Mouse (Mus musculus): ENCODE measurements at regions not wholly inside any gene's neighbourhood (a gene's known extent, or its start where the extent isn't known, plus 50 kb on each side); places are given as distances from the start of the nearest gene placed in this dataset.

DNA sequence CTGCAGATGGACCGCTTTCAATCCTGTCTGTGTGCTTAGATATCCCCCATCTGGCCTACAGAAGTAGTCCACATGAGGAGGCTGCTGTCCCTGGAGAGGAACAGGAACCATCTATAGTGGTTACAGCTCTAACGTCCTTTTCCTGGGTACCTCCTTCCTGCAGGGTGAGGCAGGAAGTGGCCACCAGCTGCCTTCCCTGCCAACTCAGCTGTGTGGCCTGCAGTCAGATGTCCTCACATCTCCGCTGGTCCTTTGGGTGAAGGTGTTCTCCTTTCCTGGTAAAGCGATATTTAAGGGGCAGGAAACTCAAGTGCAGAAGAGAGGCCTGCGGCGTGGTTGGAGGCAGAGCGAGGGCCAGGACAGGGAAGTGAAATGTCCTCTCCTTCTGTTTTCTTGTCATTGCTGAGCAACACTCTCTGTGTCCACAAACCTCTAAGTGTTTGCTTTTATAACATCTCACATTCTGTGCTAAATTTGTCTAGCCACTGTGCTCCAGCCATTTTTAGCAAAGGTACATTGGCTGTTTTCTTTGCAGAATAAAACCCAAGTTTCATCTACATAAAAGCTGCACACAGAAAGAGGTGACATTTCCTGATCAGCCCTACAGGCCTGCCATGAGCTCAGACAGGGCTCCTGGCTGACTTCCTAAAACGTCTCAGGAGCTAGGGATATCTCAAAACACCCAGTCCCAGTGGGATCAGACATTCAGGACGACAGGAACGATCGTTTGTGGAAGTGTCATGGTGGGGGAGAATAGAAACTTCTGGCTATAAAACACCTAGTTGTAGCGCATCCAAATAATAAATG is 164.4 kb upstream of the Irf2bp2 start:
- peak; percentile 49 to 70 for DNase-seq (ENCODE audit: low spot score in 2 of 2)
- intact Hi-C loops (cut with DNase I) = loop anchor here (2.0 to 5.0 kb wide), 5 partner anchors 47 to 164 kb away; no protein-coding TSS in a partner anchor

DNA sequence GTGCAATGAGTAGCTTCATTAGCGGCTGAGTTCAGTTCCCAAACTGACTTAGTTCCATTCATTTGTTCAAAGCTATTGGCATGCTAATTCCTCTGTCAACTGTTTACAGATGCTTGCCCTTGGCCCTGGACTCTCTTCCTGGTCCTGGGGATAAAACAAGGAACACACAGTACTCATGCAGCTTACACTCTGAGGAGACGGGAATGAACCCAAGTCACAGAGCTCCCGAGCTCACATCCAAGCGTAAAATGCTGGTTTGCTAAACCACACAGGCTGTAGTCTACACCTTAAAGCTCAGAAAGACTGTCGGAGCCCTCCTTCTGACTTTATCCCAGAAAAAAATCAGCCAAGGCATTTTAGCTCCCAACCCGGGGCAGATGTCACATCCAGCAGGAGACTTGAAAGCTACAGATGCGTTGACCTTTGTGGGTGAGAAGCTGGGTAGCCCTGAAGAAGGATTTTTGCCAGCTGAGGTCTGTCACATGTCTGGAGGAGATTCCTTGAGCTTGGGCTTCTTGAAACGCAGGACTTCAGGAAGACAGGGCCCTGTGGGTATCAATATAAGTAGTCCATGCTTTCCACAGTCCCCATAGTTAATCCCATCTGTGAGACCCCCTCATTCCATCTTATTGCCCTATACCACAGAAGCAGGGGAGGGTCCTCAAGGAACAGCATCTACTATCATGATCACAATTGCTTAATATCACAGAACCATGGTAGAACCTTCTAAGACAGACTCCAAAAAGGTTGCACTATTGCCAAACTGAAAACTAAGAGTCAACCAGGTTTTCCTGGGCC is 162.7 kb upstream of the Irf2bp2 start:
- intact Hi-C loops (cut with DNase I) = loop anchor here (5.0 kb wide), 2 partner anchors 89 to 166 kb away; no protein-coding TSS in a partner anchor
- no peak for DNase-seq (ENCODE audit: low spot score in 2 of 2)

DNA sequence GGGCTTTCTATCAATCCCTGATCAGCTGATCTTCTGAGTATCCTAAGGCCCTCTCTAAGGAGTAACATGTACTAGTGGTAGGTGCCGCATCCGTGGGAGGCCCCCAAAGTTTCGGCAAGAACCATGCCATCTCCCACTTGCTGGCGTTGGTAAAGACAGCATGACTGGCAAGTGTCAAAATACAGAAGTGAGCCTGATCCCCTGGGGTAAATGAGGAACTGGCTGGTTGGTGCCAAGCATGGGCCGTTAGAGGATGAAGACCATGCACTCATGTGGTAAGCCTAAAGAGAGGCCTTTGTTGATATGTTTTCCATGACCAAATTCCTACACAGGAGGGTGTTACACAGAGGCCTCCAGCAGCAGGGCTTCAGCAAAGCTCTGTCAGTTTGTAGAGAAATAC is 161.9 kb upstream of the Irf2bp2 start:
- intact Hi-C loops (cut with DNase I) = loop anchor here (5.0 kb wide), 2 partner anchors 88 to 167 kb away; no protein-coding TSS in a partner anchor
- DNase-seq (ENCODE audit: low spot score in 2 of 2) = no peak

DNA sequence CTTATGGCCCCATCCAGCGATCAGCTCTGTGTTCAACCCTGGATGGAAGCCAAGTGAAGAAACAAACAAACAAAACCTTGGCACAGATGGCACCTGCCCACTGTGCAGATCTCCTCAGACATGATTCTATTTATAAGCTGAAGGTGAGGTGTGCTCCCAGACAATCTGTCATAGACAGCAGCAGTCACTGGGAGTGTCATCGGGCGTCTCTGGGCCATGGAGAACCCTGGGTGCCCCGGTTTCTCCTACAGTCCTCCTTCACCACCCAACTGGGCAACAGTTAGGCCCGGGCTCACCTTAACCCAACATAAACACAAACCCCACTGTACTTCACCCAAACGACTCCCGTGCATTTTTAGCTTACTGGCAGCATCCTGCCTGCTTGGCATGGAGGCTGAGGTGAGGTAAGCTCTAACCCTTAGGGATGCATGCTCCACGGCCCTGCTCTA is 160.6 kb upstream of the Irf2bp2 start:
- intact Hi-C loops (cut with DNase I) = loop anchor here (5.0 kb wide), 1 partner anchor 257 kb away; no protein-coding TSS in a partner anchor
- no peak for DNase-seq (ENCODE audit: low spot score in 2 of 2)

DNA sequence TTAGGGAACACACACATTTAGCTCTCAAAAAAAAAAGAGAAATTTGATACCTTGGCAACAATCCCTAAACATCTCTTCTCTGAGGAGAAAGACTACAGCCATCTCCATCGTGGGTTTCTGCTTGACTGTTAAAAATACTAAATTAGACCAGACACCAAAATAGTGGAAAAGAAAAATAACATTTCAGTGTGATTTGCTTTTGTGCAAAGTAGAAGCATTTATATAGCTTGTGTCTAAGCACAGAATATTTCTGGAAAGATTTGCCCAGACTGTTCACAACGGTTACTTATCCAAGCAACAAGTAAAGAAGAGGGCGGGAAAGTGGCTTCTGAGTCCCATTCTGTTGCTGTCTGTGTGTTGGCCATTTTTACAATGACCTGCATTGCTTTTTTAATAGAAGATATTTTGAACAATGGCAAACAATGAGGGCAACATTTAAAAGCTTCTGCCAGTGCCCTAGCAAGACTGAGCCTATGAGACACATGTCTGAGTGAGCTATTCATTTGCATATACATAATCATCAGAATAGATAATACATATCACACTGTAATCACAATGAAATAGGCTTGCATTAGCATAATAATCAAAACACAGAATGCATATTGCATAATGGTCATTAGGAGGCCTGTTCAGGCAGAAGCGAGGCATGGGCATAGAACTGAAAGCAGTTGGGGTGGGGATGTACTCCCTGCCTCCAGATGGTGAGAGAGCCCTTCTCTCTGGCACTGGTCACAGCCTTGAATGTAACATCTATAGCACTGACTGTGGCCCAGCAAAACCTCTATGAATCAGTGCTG is 159.5 kb upstream of the Irf2bp2 start:
- intact Hi-C loops (cut with DNase I) = loop anchor here (5.0 kb wide), 1 partner anchor 256 kb away; no protein-coding TSS in a partner anchor
- DNase-seq (ENCODE audit: low spot score in 2 of 2) = peak in 1 of 2 experiments; percentile 64

DNA sequence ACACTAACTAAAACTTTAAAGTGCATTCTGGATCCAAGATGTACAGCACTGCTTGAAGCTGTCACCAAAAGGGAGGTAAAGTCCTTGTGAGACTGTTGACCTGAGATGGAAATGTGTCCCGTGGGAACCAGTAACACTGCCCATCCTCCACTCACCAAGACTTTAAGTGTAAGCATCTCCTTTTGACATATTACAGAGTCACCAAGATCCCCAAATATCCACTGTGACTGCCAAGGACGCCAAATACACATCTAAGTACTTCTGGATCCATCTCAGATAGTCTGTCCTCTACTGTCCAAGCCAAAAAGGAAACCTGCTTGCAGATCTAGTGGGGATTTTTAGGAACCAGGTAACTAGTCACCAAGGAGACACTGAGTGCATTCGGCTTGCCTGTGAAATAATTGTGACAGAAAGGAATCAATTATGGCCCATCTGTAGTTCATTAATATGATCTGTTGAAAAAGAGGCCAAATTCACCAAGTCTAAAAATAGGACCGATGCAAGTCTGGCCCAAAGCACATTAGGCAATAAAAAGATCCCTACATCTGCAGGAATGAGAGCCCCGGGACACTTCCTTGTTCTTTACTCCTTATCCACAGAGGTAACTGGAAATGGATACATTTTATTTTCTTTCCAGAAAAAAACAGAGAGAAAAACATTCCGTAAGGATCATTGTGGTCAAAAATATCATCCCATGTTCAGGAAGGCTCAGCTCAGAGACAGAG is 157.8 kb upstream of the Irf2bp2 start:
- no peak for DNase-seq (ENCODE audit: low spot score in 2 of 2)
- intact Hi-C loops (cut with DNase I) = loop anchor here (5.0 kb wide), 1 partner anchor 254 kb away; no protein-coding TSS in a partner anchor

DNA sequence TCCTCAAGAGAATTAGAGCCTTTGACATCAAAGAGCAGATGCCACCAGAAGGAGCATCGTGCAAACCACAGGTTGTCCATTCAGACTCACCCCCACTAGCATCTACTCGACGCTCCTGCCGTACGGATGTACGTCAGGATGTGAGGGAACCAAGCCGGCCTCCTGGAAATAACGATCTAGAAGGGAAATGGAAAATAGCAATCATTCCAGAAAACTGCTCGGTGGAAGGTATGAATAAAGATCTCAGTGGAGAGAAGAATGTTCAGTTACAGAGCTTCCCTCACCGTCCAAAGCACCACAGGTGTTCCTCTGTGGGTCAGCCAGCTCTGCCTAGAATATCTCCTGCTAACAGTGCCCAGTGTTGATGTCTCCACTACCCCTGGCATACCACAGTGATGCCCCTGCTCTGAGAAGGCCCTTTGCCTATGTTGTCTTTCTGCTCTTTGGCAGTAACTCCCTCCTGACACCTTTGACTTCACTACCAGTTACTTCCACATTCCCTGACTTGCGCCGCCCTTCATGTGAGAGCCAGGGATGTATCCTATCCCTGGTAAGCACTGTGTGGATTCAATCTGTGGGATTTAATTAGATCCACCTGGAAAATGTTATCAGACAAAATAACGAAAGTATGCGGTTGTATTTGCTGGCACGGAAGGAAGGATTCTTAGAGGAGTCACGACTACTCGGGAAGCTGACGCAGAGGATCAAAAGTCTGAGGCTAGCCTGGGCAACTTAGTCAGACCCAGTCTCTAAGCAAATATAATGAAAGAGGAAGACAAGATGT is 152.4 kb upstream of the Irf2bp2 start:
- DNase-seq (ENCODE audit: low spot score in 2 of 2) = no peak
- intact Hi-C loops (cut with DNase I) = no loop called here

DNA sequence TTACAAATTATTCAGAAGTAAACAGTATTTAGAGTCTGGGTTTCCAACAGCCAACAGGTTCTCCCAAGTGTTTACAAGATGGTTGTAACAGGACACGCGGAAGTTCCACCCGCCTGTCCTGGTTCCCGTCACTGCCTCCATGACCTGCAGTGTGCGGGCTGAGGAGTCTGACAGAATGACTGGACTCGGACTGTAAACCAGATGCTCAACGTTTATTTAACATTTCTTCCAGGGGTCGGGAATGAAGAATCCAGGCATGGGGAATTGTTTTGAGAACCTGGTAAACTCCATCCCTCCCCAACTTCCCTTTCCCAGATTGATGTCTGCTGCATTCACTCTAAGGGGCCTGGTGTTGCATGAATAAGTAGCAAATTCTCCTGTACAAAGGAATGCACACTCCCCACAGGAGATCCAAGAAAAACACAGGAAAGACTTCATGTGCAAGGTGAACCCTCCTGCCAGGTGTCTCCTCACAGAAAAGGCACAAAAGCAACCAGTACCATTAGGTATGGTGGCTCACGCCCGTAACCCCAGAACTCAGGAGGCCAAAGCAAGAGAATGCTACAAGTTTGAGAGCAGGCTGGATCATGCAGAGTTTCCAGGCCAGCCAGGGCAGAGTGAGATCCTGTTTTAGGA is 151.1 kb upstream of the Irf2bp2 start:
- intact Hi-C loops (cut with DNase I) = no loop called here
- no peak for DNase-seq (ENCODE audit: low spot score in 2 of 2)

DNA sequence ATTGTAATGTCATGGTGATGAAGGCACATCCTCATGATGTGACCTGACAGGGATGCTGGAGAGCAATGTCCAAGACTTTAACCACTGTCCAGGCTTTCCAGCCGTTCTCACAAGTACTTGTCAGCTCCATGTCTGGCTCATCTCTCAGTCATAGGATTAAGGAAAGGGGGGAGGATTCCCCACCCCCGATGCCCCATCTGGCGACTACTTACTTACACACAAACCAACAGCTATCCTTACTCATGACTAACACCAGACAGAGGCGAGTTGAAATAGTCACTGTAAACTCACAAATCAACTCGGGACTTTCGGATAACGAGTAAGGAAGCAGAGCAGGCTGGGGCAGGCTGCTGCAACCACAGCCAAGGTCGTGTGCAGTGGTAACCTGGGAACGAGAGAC is 149.5 kb upstream of the Irf2bp2 start:
- intact Hi-C loops (cut with DNase I) = no loop called here

DNA sequence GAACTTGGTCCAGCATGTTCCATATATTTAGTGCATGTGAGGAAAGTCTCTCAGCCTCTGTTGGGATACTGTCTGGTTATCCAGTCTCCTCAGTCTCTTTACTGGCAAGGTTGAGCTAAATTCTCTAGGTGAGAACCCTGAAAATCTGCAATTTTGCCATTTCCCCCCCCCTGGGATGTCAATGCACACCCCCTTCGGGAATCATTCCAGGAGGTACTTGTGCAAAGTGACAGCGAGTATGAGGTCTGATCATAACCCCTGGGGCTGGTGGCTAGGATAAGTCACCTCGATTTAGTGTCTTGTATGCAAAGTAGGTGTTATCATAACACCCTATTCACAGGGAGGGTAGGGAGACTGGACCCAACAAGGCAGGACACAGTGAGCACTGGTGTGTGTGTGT is 148.3 kb upstream of the Irf2bp2 start:
- intact Hi-C loops (cut with DNase I) = no loop called here
- DNase-seq (ENCODE audit: low spot score in 2 of 2) = no peak

More for the DNA sequence above, 149.5 kb upstream of the Irf2bp2 start:
- DNase-seq (ENCODE audit: low spot score in 2 of 2) = peak in 1 of 2 experiments; percentile 65

DNA sequence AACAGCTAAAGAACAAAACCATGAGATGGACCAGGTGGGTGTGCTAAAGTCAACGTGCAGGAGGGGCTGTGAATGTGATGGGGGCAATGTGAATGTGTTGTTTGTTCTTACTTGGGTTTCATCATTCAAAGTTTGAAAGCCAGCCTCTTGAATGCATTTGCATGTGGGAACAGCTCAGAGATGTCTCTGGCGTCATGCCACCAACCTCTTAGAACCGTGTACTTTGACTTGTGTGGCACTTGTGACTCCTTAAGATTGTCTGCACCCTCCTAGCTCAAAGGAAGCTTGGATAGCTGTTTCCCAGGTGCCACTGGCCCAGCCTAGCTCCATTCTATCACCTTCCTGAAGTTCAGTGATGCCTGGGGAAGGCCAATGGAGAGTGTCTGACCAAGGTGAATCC is 147.2 kb upstream of the Irf2bp2 start:
- intact Hi-C loops (cut with DNase I) = no loop called here
- no peak for DNase-seq (ENCODE audit: low spot score in 2 of 2)

DNA sequence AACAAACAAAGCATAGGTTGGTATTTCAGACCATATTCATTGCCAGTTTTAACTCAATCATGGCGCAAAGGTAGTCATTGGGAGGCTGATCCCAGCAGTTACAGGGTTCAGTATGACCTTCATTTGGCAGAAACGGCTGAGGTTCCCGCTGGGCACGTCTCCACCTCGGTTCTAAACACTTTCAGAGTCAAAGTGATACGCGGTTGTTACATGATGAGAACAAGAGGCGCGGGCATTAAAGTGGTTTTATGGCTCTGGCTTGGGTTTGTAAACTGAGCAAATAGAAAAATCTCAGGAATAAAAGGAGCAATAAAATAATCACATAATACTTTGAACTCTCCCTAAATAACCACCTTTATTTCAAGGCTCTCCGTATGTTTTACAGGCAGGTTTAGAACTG is 146.0 kb upstream of the Irf2bp2 start:
- intact Hi-C loops (cut with DNase I) = loop anchor here (5.0 kb wide), 1 partner anchor 168 kb away; no protein-coding TSS in a partner anchor

DNA sequence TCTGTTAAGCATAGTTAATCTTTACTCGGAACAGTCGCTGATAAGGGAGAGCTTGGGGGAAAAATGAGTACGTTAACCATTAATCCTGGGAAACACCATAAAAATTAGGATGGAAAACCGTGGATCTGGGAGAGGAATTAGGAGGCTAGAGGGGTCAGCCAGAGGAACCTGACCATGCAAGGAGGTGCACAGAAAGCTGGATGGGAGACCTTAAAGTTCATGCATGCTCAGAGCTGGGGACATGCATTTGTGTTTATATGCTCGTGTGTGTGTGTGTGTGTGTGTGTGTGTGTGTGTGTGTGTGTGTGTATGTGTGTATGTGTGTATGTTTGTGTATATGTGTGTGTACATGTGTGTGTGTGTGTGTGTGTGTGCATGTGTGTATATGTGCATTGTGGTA is 143.2 kb upstream of the Irf2bp2 start:
- intact Hi-C loops (cut with DNase I) = loop anchor here (5.0 kb wide), 1 partner anchor 170 kb away; no protein-coding TSS in a partner anchor
- DNase-seq (ENCODE audit: low spot score in 2 of 2) = no peak

More for the DNA sequence above, 146.0 kb upstream of the Irf2bp2 start:
- no peak for DNase-seq (ENCODE audit: low spot score in 2 of 2)

DNA sequence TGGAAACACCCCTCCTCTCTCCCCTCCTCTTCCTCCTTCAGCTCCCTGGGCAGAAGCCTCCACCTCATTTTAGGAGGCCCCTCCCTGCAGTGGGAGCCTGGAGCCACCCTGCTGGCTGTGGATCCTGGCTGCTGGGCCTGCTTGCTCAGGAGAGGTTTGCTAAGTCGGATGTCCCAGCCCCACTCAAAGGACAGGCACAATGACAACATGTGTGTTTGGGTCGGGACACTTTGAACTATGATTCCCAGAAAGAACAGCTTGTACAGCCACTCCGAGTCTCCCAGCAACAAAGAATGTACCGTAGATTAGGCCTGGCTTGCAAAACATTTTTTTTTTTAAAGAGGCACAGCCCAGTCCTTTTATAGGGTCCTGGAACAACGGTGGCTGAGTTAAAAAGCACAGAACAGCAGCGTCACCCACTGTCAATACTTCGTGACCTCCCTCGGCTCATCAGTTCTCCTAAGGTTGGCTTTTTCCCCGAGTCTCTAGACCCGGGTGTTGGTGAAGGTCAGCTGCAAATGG is 142.7 kb upstream of the Irf2bp2 start:
- peak; percentile 50 to 57 for DNase-seq (ENCODE audit: low spot score in 2 of 2)
- intact Hi-C loops (cut with DNase I) = loop anchor here (1.0 to 5.0 kb wide), 4 partner anchors 70 to 239 kb away; no protein-coding TSS in a partner anchor

DNA sequence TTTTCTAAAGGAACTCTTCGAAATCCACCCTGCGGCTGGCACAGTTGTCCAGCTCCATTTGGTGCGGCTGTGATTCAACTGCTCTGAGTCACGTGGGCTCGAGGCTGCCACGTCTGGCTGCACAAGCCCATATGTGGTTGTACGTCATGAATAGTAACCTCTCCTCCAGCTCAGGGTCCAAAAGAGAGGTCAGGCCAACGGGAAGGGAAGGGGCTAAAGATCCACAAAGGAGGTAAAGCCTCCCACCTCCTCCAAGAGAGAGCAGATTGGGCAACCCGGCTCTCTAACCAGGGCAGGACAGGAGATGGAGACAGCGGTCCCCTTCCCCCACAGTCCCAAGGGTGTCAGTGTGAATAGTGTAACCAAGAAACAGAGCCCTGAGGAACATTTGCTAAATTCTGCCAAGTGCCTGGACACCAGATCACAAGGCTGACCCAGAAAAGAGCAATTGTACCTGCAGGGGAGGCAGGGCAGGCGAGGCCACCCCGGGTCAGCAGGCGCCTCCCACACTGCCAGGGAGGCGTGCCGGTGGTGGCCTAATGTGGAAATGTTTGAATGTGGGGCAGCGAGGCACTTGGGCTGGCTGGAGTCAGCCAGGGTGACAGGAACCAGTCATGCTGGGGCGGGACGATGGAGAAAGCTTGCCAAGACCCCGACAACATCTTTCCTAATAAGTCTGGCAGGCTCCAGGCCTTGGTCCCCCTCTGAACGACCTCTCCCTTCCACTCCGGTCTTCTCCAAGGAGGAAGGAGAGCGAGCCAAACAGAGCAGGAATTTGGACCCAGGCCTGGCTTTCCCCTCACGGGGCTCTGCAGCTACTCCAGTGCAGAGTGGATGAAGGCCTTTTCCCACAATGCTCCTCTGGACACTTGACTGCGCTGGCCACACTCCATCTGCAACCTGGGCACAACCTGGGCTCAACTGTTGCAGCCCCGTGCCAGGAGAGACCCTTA is 142.0 kb upstream of the Irf2bp2 start:
- intact Hi-C loops (cut with DNase I) = loop anchor here (1.0 to 5.0 kb wide), 4 partner anchors 69 to 238 kb away; no protein-coding TSS in a partner anchor

More for the DNA sequence above, 142.0 kb upstream of the Irf2bp2 start:
- peak; percentile 53 to 77 for DNase-seq (ENCODE audit: low spot score in 2 of 2)

Data from left cerebral cortex, postnatal 25 days (tissue).